Mouse (Mus musculus) hindbrain, embryonic 14.5 days (tissue): ENCODE results near the gene St3gal3. TPM values are rescaled to one million over a fixed set of nuclear protein-coding genes. Genes with fewer than 3 reads are reported as not detected.

ENCODE experiments used
- ATAC-seq: fragments of 200-750 bp; cut with Nextera tagmentation; 2 replicates; pipeline ENCODE4 v1.8.0; 2017; ENCODE audit warnings: moderate number of reproducible peaks, mild to moderate bottlenecking, moderate TSS enrichment, moderate library complexity; ENCODE audit not compliant: low FRiP score
- DNase-seq: peaks from one replicate; pipeline ENCODE4 v3.0.0-alpha.2; 2015; ENCODE audit warnings: low spot score
- H3K27ac ChIP-seq: fragments of 300-500 bp; sonication (generic); 2 replicates; pipeline ENCODE4 v1.5.1; 2014; ENCODE audit warnings: mild to moderate bottlenecking, moderate library complexity
- H3K27me3 ChIP-seq: fragments of 300-500 bp; sonication (generic); 2 replicates; pipeline ENCODE4 v1.6.1; 2014; ENCODE audit warnings: mild to moderate bottlenecking, low read length, mixed read lengths; ENCODE audit not compliant: control insufficient read depth, insufficient read depth
- H3K36me3 ChIP-seq: fragments of 300-500 bp; sonication (generic); replicated peaks from 2 replicates; pipeline ENCODE4 v1.6.1; 2014; ENCODE audit not compliant: control insufficient read depth, insufficient read depth
- H3K4me1 ChIP-seq: fragments of 300-500 bp; sonication (generic); replicated peaks from 2 replicates; pipeline ENCODE4 v1.6.1; 2014; ENCODE audit warnings: antibody characterized with exemption, low read length, mixed read lengths; ENCODE audit not compliant: control insufficient read depth, insufficient read depth
- H3K4me2 ChIP-seq: fragments of 300-500 bp; sonication (generic); replicated peaks from 2 replicates; pipeline ENCODE4 v1.6.1; 2014; ENCODE audit warnings: mild to moderate bottlenecking, moderate library complexity
- H3K4me3 ChIP-seq: fragments of 300-500 bp; sonication (generic); replicated peaks from 2 replicates; pipeline ENCODE4 v1.5.1; 2014; ENCODE audit warnings: mild to moderate bottlenecking, low read length
- H3K9ac ChIP-seq: fragments of 300-500 bp; sonication (generic); 2 replicates; pipeline ENCODE4 v1.6.1; 2014
- H3K9me3 ChIP-seq: fragments of 300-500 bp; sonication (generic); 2 replicates; pipeline ENCODE4 v1.6.1; 2016; ENCODE audit warnings: low read length; ENCODE audit not compliant: control insufficient read depth
- WGBS: fragments of 180-500 bp; shearing (Covaris S2); extraction: QIAGEN DNeasy Blood & Tissue Kit; methylation state at CpG from one replicate; pipeline ENCODE4 v1.1.7; 2014; 5-methylcytosine and 5-hydroxymethylcytosine counted together
- polyA plus RNA-seq: library from polyadenylated mRNA; unstranded; fragments of >200 nt; fragmentation: Nextera tagmentation; extraction: Ambion mirVana; gene quantifications from 2 replicates; pipeline ENCODE4 v1.2.1, GENCODE M21; 2014

Gene St3gal3
- polyA plus RNA-seq, 1 experiment from 2014 or later = 11.5 TPM

DNA sequence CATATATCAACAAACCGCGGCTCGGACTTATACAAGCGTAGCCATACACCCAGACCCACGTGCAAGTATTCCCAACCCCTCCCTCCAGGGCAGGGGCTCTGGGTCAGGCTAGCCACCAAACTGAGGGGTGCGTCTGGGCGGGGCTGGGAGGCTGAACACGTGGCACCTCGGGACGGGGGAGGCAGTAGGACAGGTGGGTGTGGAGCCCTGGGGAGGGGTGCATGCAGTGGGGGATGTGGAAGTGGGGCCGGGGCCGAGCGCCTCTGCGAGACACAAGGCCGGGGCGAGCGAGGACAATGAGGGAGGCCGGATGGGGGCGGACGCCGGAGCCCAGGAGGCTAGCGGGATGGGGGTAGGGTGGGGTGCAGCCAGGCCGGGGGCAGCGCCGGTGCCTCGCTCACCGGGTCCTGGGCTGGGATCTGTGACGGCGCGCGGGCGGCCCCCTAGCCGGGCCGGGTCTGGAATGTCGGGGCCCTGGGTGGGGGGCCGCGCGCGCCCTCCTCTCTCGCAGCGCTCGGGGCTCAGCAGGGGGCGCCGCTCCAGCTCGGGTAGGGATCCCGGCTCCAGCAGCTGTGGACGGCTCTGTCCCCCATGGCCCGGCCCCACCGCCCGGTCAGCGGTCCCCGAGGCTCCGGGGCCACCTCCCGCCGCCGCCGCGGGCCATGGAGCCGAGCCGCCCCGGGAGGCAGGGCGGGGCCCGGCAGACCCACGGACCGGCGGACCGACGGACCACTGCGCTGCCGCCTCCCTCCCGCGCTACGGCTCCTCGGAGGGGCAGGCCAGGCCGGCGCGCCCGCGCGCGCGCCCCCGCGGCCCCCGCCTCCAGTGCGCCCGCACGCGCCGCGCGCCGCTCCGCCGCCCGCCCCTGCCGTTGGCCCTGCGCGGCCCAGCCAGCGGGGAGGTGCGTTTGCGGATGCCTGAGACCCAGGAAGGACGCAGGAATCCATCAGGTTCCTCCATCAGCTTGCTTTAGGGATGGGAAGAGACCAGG, 251.7 kb downstream of the St3gal3 start, which contains the start of gene B4galt2:
TSS of gene B4galt2 (minus strand) at position 787 of the 991 bp plus-strand sequence.
- 0% methylated on average over 66 of the region's 103 CpGs for WGBS
- peak; percentile 72 for DNase-seq
- Histone ChIP-seq H3K9me3 (no peaks in the 10 kb centered on the region), H3K4me1 (peaks cover 43% of the 10 kb centered on the region), H3K4me3 (peak within 1 kb of the TSS; percentile 86), H3K27ac (peak within 1 kb of the TSS; percentile 81), H3K9ac (peak within 1 kb of the TSS; percentile 94), H3K4me2 (peak within 1 kb of the TSS; percentile 92), H3K36me3 (peaks cover 47% of the 10 kb centered on the region), H3K27me3 (no peaks in the 10 kb centered on the region)
- peak; percentile 62 for ATAC-seq

Other genes starting within 250 kb of the St3gal3 start
- gene Atp6v0b, start 247.6 kb downstream of the St3gal3 start, polyA plus RNA-seq = 589 and 599 TPM in 2 replicates
- 22.9 and 25.1 TPM in 2 replicates for gene Dph2, start 242.9 kb downstream of the St3gal3 start, polyA plus RNA-seq
- 55.1 and 56.5 TPM in 2 replicates for gene Ipo13, start 219.9 kb downstream of the St3gal3 start, polyA plus RNA-seq
- gene Artn, start 205.2 kb downstream of the St3gal3 start, polyA plus RNA-seq = 0.95 and 0.96 TPM in 2 replicates
- gene Kdm4a, start 45.1 kb upstream of the St3gal3 start, polyA plus RNA-seq = 52.8 and 53.7 TPM in 2 replicates
- 67.1 and 68.2 TPM in 2 replicates for gene Ptprf, start 156.5 kb upstream of the St3gal3 start, polyA plus RNA-seq